Mouse (Mus musculus) kidney, postnatal 4 days (tissue): ENCODE data around the gene Lamc3.

Source experiments
- DNase-seq, 2 experiments: peaks; one replicate each; pipeline ENCODE4 v3.0.0; 2021; ENCODE audit warnings: mixed read lengths in 2 of 2

Gene Lamc3

GRCm38 (mm10) chr2:31938298-31938697 is 51.2 kb downstream of the Lamc3 start:
- no peak for DNase-seq

GRCm38 (mm10) chr2:31943011-31943410 is 55.9 kb downstream of the Lamc3 start:
- no peak for DNase-seq

GRCm38 (mm10) chr2:31945580-31945979 is 58.5 kb downstream of the Lamc3 start:
- no peak for DNase-seq

- DNase-seq: no peak
Measured at GRCm38 (mm10) chr2:31948392-31948791, 61.3 kb downstream of the Lamc3 start.

GRCm38 (mm10) chr2:31948801-31949200 is 61.7 kb downstream of the Lamc3 start:
- no peak for DNase-seq

- peak; percentile 88 to 92 for DNase-seq
Measured at GRCm38 (mm10) chr2:31950058-31950871, 63.2 kb downstream of the Lamc3 start, which contains the start of gene Aif1l. Gene Aif1l (plus strand): TSS chr2:31950139.

GRCm38 (mm10) chr2:31950966-31951365 is 63.9 kb downstream of the Lamc3 start:
- DNase-seq: no peak

GRCm38 (mm10) chr2:31952236-31952635 is 65.1 kb downstream of the Lamc3 start:
- DNase-seq: no peak

- no peak for DNase-seq
Measured at GRCm38 (mm10) chr2:31952725-31953124, 65.6 kb downstream of the Lamc3 start.

GRCm38 (mm10) chr2:31953687-31954086 is 66.6 kb downstream of the Lamc3 start:
- DNase-seq: peak; percentile 67 to 80

- DNase-seq: peak; percentile 40 to 66
Measured at GRCm38 (mm10) chr2:31954779-31955181, 67.7 kb downstream of the Lamc3 start.

GRCm38 (mm10) chr2:31955686-31956085 is 68.6 kb downstream of the Lamc3 start:
- DNase-seq: no peak

- no peak for DNase-seq
Measured at GRCm38 (mm10) chr2:31957211-31957610, 70.1 kb downstream of the Lamc3 start.

- no peak for DNase-seq
Measured at GRCm38 (mm10) chr2:31960986-31961385, 73.9 kb downstream of the Lamc3 start.

- DNase-seq: peak in 1 of 2 experiments; percentile 53
Measured at GRCm38 (mm10) chr2:31961791-31962222, 74.7 kb downstream of the Lamc3 start.

- peak in 1 of 2 experiments; percentile 58 for DNase-seq
Measured at GRCm38 (mm10) chr2:31962501-31963224, 75.6 kb downstream of the Lamc3 start.

- DNase-seq: peak; percentile 50 to 72
Measured at GRCm38 (mm10) chr2:31963491-31963890, 76.4 kb downstream of the Lamc3 start.

- DNase-seq: no peak
Measured at GRCm38 (mm10) chr2:31964191-31964590, 77.1 kb downstream of the Lamc3 start.

- peak; percentile 76 to 81 for DNase-seq
Measured at GRCm38 (mm10) chr2:31965110-31965509, 78.0 kb downstream of the Lamc3 start.

GRCm38 (mm10) chr2:31966801-31967200 is 79.7 kb downstream of the Lamc3 start:
- no peak for DNase-seq

- DNase-seq: peak in 1 of 2 experiments; percentile 41
Measured at GRCm38 (mm10) chr2:31972589-31972988, 85.5 kb downstream of the Lamc3 start.

- DNase-seq: peak; percentile 100
Measured at GRCm38 (mm10) chr2:31974141-31974808, 87.2 kb downstream of the Lamc3 start, which contains the start of gene Nup214. Gene Nup214 (plus strand): TSS chr2:31974436.

- DNase-seq: no peak
Measured at GRCm38 (mm10) chr2:31974809-31975371, 87.8 kb downstream of the Lamc3 start.
